Mouse (Mus musculus): Measurements from ENCODE around the gene Luzp4.
"Not testable (repeated sequence)": the region's sequence is repeated elsewhere in the genome, so short reads cannot be mapped to it uniquely, and the experiment has no call there.

Gene Luzp4

GRCm38 (mm10) chrX:148857340-148857739 is at the start of gene Luzp4:
TSS of gene Luzp4 (plus strand) at chrX:148857640.
- DNase-seq (ENCODE audit: low read depth, low spot score): not testable (repeated sequence)

DNA sequence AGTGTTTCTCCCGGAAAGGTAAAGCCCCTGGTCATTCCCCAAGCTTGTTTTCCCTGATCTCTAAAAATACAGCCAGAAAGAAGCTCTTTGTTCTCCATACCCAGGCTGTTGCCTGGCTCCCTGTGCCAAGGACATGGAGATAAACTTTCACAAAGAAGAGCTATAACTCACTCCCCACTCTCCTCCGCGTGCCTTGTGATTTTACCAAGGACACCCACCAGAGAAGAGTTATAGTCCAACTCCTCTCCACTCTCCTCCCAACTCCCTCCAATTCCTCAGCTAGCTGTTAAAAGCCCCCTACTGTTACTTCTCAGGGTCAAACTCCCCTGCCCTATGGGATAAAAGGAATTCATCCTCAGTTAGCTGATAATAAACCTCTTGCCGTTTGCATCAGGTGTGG is 15.6 kb upstream of the Luzp4 start:
- not testable (repeated sequence) for DNase-seq (ENCODE audit: low read depth, low spot score)
